Mouse (Mus musculus) forebrain, embryonic 16.5 days (tissue): Measurements from ENCODE around the gene Sema6d. TPM values are rescaled to one million over a fixed set of nuclear protein-coding genes. Genes with fewer than 3 reads are reported as not detected.
A peak's percentile ranks its signal among the peaks of the same experiment; 100 is the strongest.

Experiments used
- ATAC-seq: fragments of 200-750 bp; cut with Nextera tagmentation; 2 replicates; pipeline ENCODE4 v1.8.0; 2017; ENCODE audit warnings: mild to moderate bottlenecking, moderate library complexity
- H3K27ac ChIP-seq: fragments of 300-500 bp; sonication (generic); 2 replicates; pipeline ENCODE4 v1.5.1; 2014; ENCODE audit warnings: low read length, control low read depth
- H3K27me3 ChIP-seq: fragments of 300-500 bp; sonication (generic); replicated peaks from 2 replicates; pipeline ENCODE4 v1.6.1; 2014; ENCODE audit warnings: low read length; ENCODE audit not compliant: control insufficient read depth, insufficient read depth
- H3K36me3 ChIP-seq: fragments of 300-500 bp; sonication (generic); 2 replicates; pipeline ENCODE4 v1.6.1; 2014; ENCODE audit not compliant: control insufficient read depth, insufficient read depth
- H3K4me1 ChIP-seq: fragments of 300-500 bp; sonication (generic); replicated peaks from 2 replicates; pipeline ENCODE4 v1.6.1; 2014; ENCODE audit warnings: low read length; ENCODE audit not compliant: control insufficient read depth, insufficient read depth
- H3K4me2 ChIP-seq: fragments of 300-500 bp; sonication (generic); 2 replicates; pipeline ENCODE4 v1.6.1; 2014; ENCODE audit warnings: mild to moderate bottlenecking, low read length, control low read depth
- H3K4me3 ChIP-seq: fragments of 300-500 bp; sonication (generic); replicated peaks from 2 replicates; pipeline ENCODE4 v1.5.1; 2014; ENCODE audit warnings: mild to moderate bottlenecking, low read length, control low read depth
- H3K9ac ChIP-seq: fragments of 300-500 bp; sonication (generic); replicated peaks from 2 replicates; pipeline ENCODE4 v1.6.1; 2014; ENCODE audit warnings: low read depth, low read length, control low read depth
- H3K9me3 ChIP-seq: fragments of 300-500 bp; sonication (generic); 2 replicates; pipeline ENCODE4 v1.6.1; 2016; ENCODE audit warnings: low read length; ENCODE audit not compliant: control insufficient read depth
- WGBS: fragments of 180-500 bp; shearing (Covaris S2); extraction: QIAGEN DNeasy Blood & Tissue Kit; methylation state at CpG from one replicate; pipeline ENCODE4 v1.1.7; 2014; 5-methylcytosine and 5-hydroxymethylcytosine counted together
- polyA plus RNA-seq: library from polyadenylated mRNA; unstranded; fragments of >200 nt; fragmentation: Nextera tagmentation; extraction: Ambion mirVana; gene quantifications from 2 replicates; pipeline ENCODE4 v1.2.1, GENCODE M21; 2015

Gene Sema6d
- polyA plus RNA-seq, 1 experiment from 2014 or later, result 32.2 TPM

DNA sequence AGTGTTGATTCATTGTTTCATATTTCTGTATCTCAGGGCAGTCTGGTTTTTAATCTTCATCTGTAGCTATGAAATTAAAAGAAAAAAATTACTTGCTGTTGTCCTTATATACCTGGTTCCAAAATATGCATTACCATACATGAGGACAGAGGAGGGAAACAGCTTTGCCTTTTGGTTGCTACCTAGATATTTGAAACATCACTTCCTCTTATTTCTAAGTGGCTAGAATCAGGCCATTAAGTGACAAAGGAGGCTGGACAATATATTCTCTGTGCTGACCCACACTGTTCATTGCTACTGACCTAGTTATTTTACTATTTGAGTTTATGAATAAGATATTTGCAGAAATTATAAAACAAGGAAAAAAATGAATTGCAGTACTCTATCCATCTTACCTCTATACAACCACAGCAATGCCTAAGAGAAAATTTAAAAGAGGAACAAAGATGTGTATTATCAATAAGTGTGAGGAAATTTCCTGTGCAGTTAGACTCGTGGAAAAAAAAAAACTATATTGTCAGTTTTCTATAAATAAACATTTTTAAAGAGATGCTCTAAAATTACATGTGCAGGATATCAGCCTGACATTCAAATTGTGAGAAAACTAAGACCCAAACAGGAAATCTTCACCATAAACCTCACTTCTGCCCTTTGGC, 330.5 kb downstream of the Sema6d start:
- H3K4me2 ChIP-seq, result no peak overlapping the region
- no peaks in the 10 kb centered on the region for H3K9me3 ChIP-seq
- H3K27me3 ChIP-seq, result no peaks in the 10 kb centered on the region
- ATAC-seq, result no peak
- H3K4me3 ChIP-seq, result no peak overlapping the region
- no peaks in the 10 kb centered on the region for H3K36me3 ChIP-seq
- WGBS, result 60% methylated on average over 1 of the region's 1 CpGs
- no peaks in the 10 kb centered on the region for H3K4me1 ChIP-seq
- no peak overlapping the region for H3K27ac ChIP-seq
- no peak overlapping the region for H3K9ac ChIP-seq

DNA sequence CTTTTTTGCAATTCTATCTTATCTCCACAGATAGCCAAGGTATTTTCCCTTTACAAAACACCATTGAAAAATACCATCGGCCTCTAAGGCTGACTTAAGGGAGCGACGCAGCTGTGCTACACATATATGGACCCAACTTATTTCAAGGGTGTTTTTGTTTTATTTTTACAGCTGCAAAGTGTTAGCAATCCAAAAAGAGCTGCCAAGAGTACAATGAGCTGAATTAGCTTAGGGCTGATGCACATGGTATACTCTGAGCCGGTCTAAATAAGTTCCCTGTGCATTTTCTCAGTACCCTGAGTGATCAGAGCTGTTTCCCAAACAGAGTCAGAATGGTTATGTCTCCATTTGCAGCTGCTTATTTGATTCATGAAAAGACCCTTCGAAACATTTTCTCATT, 340.0 kb downstream of the Sema6d start:
- no peak overlapping the region for H3K4me3 ChIP-seq
- no peaks in the 10 kb centered on the region for H3K9me3 ChIP-seq
- no peak overlapping the region for H3K27ac ChIP-seq
- no peak overlapping the region for H3K9ac ChIP-seq
- no peaks in the 10 kb centered on the region for H3K27me3 ChIP-seq
- WGBS, result 67% methylated on average over 5 of the region's 5 CpGs
- no peak overlapping the region for H3K4me2 ChIP-seq
- ATAC-seq, result 0 out of 2 replicates have a peak, but pooled peaks have one; percentile 28
- peaks cover 4% of the 10 kb centered on the region; the same call in 1 of the 2 replicates for H3K4me1 ChIP-seq
- no peaks in the 10 kb centered on the region for H3K36me3 ChIP-seq

DNA sequence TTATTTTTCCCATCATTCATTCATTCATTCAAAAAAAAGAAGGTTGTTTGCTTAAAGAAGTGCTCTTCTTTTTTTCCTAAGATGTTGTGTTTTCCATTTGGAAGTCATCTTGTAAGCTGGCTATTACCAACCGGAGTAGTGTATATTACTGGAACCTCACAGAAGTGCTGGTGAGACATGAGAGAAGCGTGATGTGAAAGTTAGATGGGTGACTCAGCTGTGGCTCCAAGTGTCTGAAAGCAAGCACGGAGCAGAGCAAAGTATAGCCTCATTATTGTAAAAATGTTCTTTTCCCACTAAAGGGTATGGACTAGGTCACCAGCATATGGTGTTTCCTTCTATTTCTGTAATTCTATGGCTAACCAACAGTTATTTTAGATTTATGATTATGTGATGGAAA, 340.9 kb downstream of the Sema6d start:
- no peak for ATAC-seq
- 98% methylated on average over 3 of the region's 3 CpGs for WGBS
- Histone ChIP-seq H3K4me2 (no peak overlapping the region), H3K9me3 (no peaks in the 10 kb centered on the region), H3K4me1 (peaks cover 7% of the 10 kb centered on the region), H3K27ac (no peak overlapping the region), H3K27me3 (no peaks in the 10 kb centered on the region), H3K36me3 (no peaks in the 10 kb centered on the region), H3K9ac (no peak overlapping the region), H3K4me3 (no peak overlapping the region)

DNA sequence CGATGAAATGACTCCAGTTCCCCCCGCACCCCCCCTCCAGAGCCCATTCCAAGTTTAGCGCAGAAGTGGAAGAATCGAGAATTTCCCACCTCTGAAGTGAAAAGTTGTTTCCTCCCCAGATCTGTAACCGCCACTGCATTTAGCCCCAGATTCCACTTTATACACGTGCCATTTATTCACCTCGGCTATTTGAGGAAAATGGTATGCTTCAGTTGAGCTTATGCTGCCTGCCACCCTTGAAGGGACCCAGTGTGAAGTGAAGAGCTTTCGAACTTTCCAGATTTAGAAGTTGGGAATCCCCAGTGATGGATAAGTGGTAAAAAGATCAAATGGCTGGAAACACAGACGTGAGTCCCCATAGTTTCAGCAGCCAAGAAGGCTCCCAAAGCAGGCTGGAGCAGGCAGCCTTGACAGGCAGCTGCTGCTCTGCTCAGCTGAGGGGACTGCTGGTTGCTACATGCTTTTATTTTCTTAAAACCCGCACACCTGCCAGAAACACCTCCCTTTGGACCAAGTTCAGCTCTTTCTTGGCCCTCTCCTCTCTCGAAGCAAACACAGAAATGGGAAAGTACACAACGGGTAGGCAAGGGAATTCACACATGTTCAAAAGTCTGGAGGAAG, 345.7 kb downstream of the Sema6d start:
- no peak overlapping the region for H3K9ac ChIP-seq
- H3K9me3 ChIP-seq, result no peaks in the 10 kb centered on the region
- H3K27ac ChIP-seq, result no peak overlapping the region
- H3K4me1 ChIP-seq, result peaks cover 5% of the 10 kb centered on the region
- no peak overlapping the region for H3K4me3 ChIP-seq
- no peaks in the 10 kb centered on the region for H3K27me3 ChIP-seq
- H3K36me3 ChIP-seq, result no peaks in the 10 kb centered on the region
- H3K4me2 ChIP-seq, result no peak overlapping the region
- no peak for ATAC-seq
- 61% methylated on average over 12 of the region's 12 CpGs for WGBS

DNA sequence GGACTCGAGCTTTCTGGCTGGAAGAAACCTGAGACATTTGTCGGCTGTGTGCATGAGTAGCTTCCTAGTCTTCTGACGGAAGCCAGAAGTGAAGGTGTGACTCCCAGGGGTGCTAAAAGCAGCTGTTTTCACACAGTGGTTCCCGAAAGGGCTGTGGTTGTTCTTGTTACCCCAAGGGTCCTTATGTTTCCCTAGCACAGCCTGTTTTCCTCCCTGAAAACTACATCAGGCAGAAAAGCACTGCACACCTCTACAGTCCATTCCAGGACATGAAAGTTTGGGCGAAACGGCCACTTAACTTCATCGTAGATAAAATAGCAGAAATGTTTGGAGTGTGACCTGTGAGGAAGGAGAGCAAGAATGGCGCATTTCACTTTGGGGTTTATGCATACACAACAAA, 346.9 kb downstream of the Sema6d start:
- no peak overlapping the region for H3K9ac ChIP-seq
- no peak overlapping the region for H3K27ac ChIP-seq
- H3K36me3 ChIP-seq, result no peaks in the 10 kb centered on the region
- no peak for ATAC-seq
- H3K27me3 ChIP-seq, result no peaks in the 10 kb centered on the region
- H3K4me3 ChIP-seq, result no peak overlapping the region
- WGBS, result 81% methylated on average over 8 of the region's 8 CpGs
- H3K4me2 ChIP-seq, result no peak overlapping the region
- H3K4me1 ChIP-seq, result peaks cover 5% of the 10 kb centered on the region
- H3K9me3 ChIP-seq, result no peaks in the 10 kb centered on the region

DNA sequence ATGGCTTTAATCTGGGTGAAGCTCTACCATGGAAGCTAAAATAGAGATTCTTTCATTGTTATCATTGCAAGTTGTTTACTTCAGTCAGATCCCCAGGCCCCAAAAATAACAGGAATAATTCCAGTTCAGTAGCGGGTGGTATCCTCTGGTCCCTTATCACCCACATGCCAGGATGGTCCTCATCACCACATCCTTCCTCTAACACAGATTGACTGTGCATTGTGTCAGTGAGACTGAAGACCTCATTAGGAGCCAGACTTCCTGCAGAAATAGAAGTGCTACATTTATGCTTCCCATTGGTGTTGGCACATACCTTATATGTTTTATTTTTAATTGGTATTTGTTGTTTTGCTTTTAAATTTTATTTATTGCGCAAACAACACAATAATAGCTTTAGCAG, 354.4 kb downstream of the Sema6d start:
- 93% methylated on average over 2 of the region's 2 CpGs for WGBS
- Histone ChIP-seq H3K9me3 (no peaks in the 10 kb centered on the region), H3K27me3 (no peaks in the 10 kb centered on the region; the same call in 1 of the 2 replicates), H3K36me3 (no peaks in the 10 kb centered on the region), H3K4me1 (no peaks in the 10 kb centered on the region), H3K27ac (no peak overlapping the region), H3K4me3 (no peak overlapping the region), H3K4me2 (no peak overlapping the region), H3K9ac (no peak overlapping the region)
- ATAC-seq, result no peak

DNA sequence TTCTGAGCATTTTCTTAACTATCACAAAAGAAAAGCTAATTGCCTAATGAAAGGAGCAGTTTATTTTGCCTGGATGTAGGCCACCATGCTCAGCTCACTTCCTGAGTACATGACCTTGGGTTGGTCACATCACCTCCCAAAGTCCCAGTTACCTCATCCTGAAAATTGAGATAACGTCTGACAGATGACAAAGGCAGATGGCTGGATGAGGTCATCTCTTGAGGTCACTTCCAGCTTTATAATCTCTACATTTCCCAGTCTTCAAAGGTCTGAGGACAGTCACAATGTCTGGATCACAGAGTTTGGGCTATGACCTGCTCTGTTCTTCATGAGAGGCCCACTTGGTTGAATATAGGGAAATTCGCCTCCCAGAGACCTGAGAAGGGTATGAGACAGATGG, 366.1 kb downstream of the Sema6d start:
- Histone ChIP-seq H3K4me1 (no peaks in the 10 kb centered on the region), H3K36me3 (no peaks in the 10 kb centered on the region), H3K9ac (no peak overlapping the region), H3K27ac (no peak overlapping the region), H3K9me3 (no peaks in the 10 kb centered on the region), H3K4me2 (no peak overlapping the region), H3K4me3 (no peak overlapping the region), H3K27me3 (no peaks in the 10 kb centered on the region)
- WGBS, result 84% methylated on average over 2 of the region's 2 CpGs
- ATAC-seq, result no peak

DNA sequence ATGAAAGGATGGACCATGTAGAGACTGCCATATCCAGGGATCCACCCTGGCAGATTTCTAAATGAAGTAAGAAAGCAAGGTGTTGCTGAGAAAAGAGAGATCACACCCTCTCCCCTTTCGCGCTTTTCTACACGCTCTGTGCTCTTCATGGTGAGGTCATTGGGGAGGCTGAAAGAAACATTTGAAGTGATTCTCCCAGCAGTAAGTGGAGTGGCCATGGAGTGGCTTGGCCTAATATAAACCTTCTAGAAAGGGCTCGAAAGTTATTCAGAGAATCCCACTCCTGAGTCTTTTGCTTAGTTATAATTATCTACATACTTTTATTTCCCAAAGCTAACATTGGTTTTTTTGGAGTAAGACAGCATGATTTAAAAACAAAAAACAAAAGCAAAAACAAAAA, 367.2 kb downstream of the Sema6d start:
- H3K4me1 ChIP-seq, result no peaks in the 10 kb centered on the region
- H3K27ac ChIP-seq, result no peak overlapping the region
- H3K9me3 ChIP-seq, result no peaks in the 10 kb centered on the region
- H3K36me3 ChIP-seq, result no peaks in the 10 kb centered on the region
- H3K4me3 ChIP-seq, result no peak overlapping the region
- WGBS, result 100% methylated on average over 4 of the region's 4 CpGs
- no peak overlapping the region for H3K4me2 ChIP-seq
- ATAC-seq, result no peak
- no peaks in the 10 kb centered on the region for H3K27me3 ChIP-seq
- no peak overlapping the region for H3K9ac ChIP-seq

DNA sequence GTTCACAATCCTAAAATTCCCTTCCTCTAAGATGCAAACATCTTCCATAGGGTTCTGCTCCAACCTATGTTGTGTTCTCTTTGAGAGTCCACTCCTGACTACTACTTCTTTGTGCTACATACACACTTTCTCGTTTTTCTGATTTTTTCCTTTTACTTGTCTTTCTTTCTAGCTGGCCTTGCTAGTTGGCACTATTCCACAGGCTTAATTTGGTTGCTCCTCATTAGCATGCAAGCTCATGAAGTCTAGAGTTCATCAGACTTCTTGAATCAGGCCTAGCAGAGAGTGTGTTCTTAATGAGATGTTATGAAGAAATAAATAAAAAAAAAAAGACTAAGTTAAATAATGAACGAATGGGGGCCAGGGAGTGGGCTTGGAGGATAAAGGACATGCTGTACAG, 368.3 kb downstream of the Sema6d start:
- no peak for ATAC-seq
- WGBS, result 19% methylated on average over 2 of the region's 2 CpGs
- Histone ChIP-seq H3K9ac (no peak overlapping the region), H3K4me1 (no peaks in the 10 kb centered on the region), H3K27ac (no peak overlapping the region), H3K9me3 (no peaks in the 10 kb centered on the region), H3K4me2 (no peak overlapping the region), H3K36me3 (no peaks in the 10 kb centered on the region), H3K4me3 (no peak overlapping the region), H3K27me3 (no peaks in the 10 kb centered on the region)
